Mouse (Mus musculus) kidney, postnatal 0 days (tissue): Measurements from ENCODE around the gene Dnajb1. TPM values are rescaled to one million over a fixed set of nuclear protein-coding genes. Genes with fewer than 3 reads are reported as not detected.
A peak's percentile ranks its signal among the peaks of the same experiment; 100 is the strongest.

ENCODE experiments used
- ATAC-seq: fragments of 200-750 bp; cut with Nextera tagmentation; replicated peaks from 2 replicates; pipeline ENCODE4 v1.8.0; 2017; ENCODE audit warnings: low read depth, moderate number of reproducible peaks, moderate TSS enrichment, moderate library complexity; ENCODE audit not compliant: low FRiP score
- DNase-seq: peaks from one replicate; pipeline ENCODE4 v3.0.0-alpha.2; 2016; ENCODE audit warnings: low spot score
- H3K27ac ChIP-seq: fragments of 300-500 bp; sonication (generic); 2 replicates; pipeline ENCODE4 v1.5.1; 2014; ENCODE audit warnings: mild to moderate bottlenecking
- H3K27me3 ChIP-seq: fragments of 300-500 bp; sonication (generic); 2 replicates; pipeline ENCODE4 v1.6.1; 2014; ENCODE audit warnings: low read length, mixed read lengths; ENCODE audit not compliant: insufficient read depth
- H3K36me3 ChIP-seq: fragments of 300-500 bp; sonication (generic); 2 replicates; pipeline ENCODE4 v1.6.1; 2014; ENCODE audit warnings: low read length, mixed read lengths; ENCODE audit not compliant: insufficient read depth
- H3K4me1 ChIP-seq: fragments of 300-500 bp; sonication (generic); replicated peaks from 2 replicates; pipeline ENCODE4 v1.6.1; 2014; ENCODE audit warnings: antibody characterized with exemption, low read length, mixed read lengths; ENCODE audit not compliant: insufficient read depth
- H3K4me2 ChIP-seq: fragments of 300-500 bp; sonication (generic); 2 replicates; pipeline ENCODE4 v1.6.1; 2014; ENCODE audit warnings: mild to moderate bottlenecking, low read length, moderate library complexity, mixed read lengths
- H3K4me3 ChIP-seq: fragments of 300-500 bp; sonication (generic); replicated peaks from 2 replicates; pipeline ENCODE4 v1.5.1; 2014; ENCODE audit warnings: low read depth, low read length
- H3K9ac ChIP-seq: fragments of 300-500 bp; sonication (generic); 2 replicates; pipeline ENCODE4 v1.6.1; 2014; ENCODE audit warnings: low read depth, low read length
- H3K9me3 ChIP-seq: fragments of 300-500 bp; sonication (generic); replicated peaks from 2 replicates; pipeline ENCODE4 v1.6.1; 2016; ENCODE audit warnings: low read length, inconsistent platforms, mixed read lengths
- CTCF ChIP-seq: IDR thresholded peaks from 2 replicates; pipeline ENCODE4 v1.5.1; 2016; ENCODE audit warnings: antibody characterized with exemption, low read depth, mild to moderate bottlenecking, moderate library complexity
- WGBS: fragments of 180-500 bp; shearing (Covaris S2); extraction: QIAGEN DNeasy Blood & Tissue Kit; methylation state at CpG from one replicate; pipeline ENCODE4 v1.1.7; 2014; 5-methylcytosine and 5-hydroxymethylcytosine counted together
- polyA plus RNA-seq: library from polyadenylated mRNA; unstranded; fragments of >200 nt; fragmentation: Nextera tagmentation; extraction: Ambion mirVana; gene quantifications from 2 replicates; pipeline ENCODE4 v1.2.1, GENCODE M21; 2015

Dnajb1 gene
- polyA plus RNA-seq, 1 experiment from 2014 or later: 30.2 TPM

GRCm38 (mm10) chr8:83576516-83576895, 31.5 kb upstream of the Dnajb1 start:
- Histone ChIP-seq H3K4me1 (peaks cover 31% of the 10 kb centered on the region), H3K36me3 (peaks cover 7% of the 10 kb centered on the region; the same call in 1 of the 2 replicates), H3K9ac (no peak overlapping the region), H3K4me2 (no peak overlapping the region), H3K27ac (peak overlapping the region; percentile 51), H3K27me3 (no peaks in the 10 kb centered on the region), H3K4me3 (no peak overlapping the region), H3K9me3 (no peaks in the 10 kb centered on the region)
- 32% methylated on average over 2 of the region's 4 CpGs for WGBS
- ATAC-seq: no peak
- DNase-seq: no peak
- no peak for TF ChIP-seq CTCF

GRCm38 (mm10) chr8:83576921-83577320, 31.1 kb upstream of the Dnajb1 start:
- TF ChIP-seq CTCF: no peak
- Histone ChIP-seq H3K4me2 (no peak overlapping the region), H3K4me1 (peaks cover 31% of the 10 kb centered on the region), H3K4me3 (no peak overlapping the region), H3K36me3 (peaks cover 4% of the 10 kb centered on the region; the same call in 1 of the 2 replicates), H3K9me3 (no peaks in the 10 kb centered on the region), H3K27ac (peak overlapping the region; percentile 51; the same call in 1 of the 2 replicates), H3K9ac (no peak overlapping the region), H3K27me3 (no peaks in the 10 kb centered on the region)
- DNase-seq (no peak), ATAC-seq (0 out of 2 replicates have a peak, but pooled peaks have one; percentile 2)
- WGBS: 51% methylated on average over 4 of the region's 4 CpGs

DNA sequence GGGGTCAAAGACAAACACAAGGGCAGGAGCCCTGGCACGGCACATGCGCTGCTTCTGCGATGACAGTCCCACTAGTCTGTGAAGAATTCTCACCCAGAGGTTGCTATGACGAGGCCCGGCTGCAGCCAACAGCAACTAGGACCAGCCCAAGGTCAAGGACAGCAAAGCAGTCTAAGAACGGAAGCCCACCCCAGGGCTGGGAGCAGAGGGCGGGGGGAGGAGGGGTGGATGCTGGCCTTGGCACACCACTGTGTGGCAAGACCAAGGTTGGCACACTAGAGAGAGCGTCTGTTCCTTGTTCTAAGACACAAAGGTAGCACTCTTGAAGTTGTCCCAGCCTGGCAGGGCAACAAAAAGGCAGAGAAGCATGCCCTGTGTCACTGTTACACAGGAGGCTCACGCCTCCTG, 30.6 kb upstream of the Dnajb1 start:
- Histone ChIP-seq H3K27ac (peak overlapping the region; percentile 51; the same call in 1 of the 2 replicates), H3K4me1 (peaks cover 31% of the 10 kb centered on the region), H3K4me3 (no peak overlapping the region), H3K36me3 (no peaks in the 10 kb centered on the region), H3K9me3 (no peaks in the 10 kb centered on the region), H3K9ac (no peak overlapping the region), H3K4me2 (no peak overlapping the region), H3K27me3 (no peaks in the 10 kb centered on the region)
- ATAC-seq: 0 out of 2 replicates have a peak, but pooled peaks have one; percentile 2
- TF ChIP-seq CTCF: no peak
- 40% methylated on average over 9 of the region's 9 CpGs for WGBS
- DNase-seq: no peak

- Histone ChIP-seq H3K9ac (no peak overlapping the region), H3K36me3 (no peaks in the 10 kb centered on the region), H3K27me3 (no peaks in the 10 kb centered on the region), H3K27ac (peak overlapping the region; percentile 1; the same call in 1 of the 2 replicates), H3K4me1 (peaks cover 31% of the 10 kb centered on the region), H3K4me2 (no peak overlapping the region), H3K9me3 (no peaks in the 10 kb centered on the region), H3K4me3 (no peak overlapping the region)
- no peak for DNase-seq
- TF ChIP-seq CTCF: no peak
- ATAC-seq: no peak
- 58% methylated on average over 17 of the region's 17 CpGs for WGBS
Measured at GRCm38 (mm10) chr8:83578131-83579055, 29.6 kb upstream of the Dnajb1 start.

DNA sequence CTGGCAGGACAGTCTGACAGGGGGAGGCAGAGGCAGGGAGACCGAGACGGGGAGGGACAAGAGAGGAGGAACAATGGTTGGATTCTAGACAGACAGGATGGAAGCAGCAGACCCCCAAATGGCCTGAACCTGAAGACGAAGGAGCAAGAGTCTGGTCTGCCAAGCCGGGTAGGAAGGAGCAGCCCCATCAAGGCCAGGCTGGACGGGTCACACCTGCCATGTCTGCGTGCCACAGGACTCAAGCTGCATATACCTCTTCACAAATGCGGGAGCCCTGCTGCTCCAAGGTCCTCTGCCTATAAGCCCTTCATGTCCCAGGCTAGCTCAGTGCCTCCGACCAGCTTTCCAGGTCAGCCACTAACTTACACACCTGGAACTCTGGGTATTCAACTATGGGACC, 28.3 kb upstream of the Dnajb1 start:
- 79% methylated on average over 8 of the region's 8 CpGs for WGBS

DNA sequence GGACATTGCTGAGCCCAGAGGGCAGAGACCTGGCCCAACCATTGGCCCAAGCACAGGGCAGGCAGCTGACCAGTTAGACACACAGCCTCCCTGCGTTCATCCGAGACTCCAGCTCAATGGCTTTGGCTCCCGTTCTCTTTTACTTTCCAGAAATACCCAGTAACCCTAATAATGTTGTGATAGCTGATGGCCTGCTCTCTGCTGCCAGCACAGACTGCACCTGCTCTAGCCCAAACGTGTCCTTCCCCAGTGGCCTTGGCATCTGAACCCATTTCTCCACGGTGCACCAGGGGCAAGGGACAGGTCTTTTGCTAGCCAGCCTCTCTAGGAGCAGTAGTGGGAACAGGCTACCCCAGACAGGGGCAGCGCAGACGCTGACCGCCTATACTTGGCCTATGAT, 27.2 kb upstream of the Dnajb1 start:
- Histone ChIP-seq H3K27me3 (no peaks in the 10 kb centered on the region), H3K36me3 (0 out of 2 replicates have a peak, but pooled peaks cover 2% of the 10 kb centered on the region), H3K4me1 (peaks cover 14% of the 10 kb centered on the region), H3K9ac (no peak overlapping the region), H3K9me3 (no peaks in the 10 kb centered on the region), H3K4me2 (no peak overlapping the region), H3K27ac (no peak overlapping the region), H3K4me3 (no peak overlapping the region)
- no peak for DNase-seq
- WGBS: 67% methylated on average over 8 of the region's 8 CpGs
- ATAC-seq: no peak
- TF ChIP-seq CTCF: no peak

More for the DNA sequence above, 28.3 kb upstream of the Dnajb1 start:
- no peak overlapping the region for H3K27ac ChIP-seq
- H3K4me2 ChIP-seq: no peak overlapping the region
- H3K9me3 ChIP-seq: no peaks in the 10 kb centered on the region
- ATAC-seq (no peak), DNase-seq (no peak)
- TF ChIP-seq CTCF: no peak
- H3K9ac ChIP-seq: no peak overlapping the region
- H3K4me3 ChIP-seq: no peak overlapping the region
- 0 out of 2 replicates have a peak, but pooled peaks cover under 1% of the 10 kb centered on the region for H3K36me3 ChIP-seq
- H3K27me3 ChIP-seq: no peaks in the 10 kb centered on the region
- H3K4me1 ChIP-seq: peaks cover 25% of the 10 kb centered on the region
